Mouse (Mus musculus) thymus, postnatal 0 days (tissue): ENCODE data around the gene Zfp952. TPM values are rescaled to one million over a fixed set of nuclear protein-coding genes. Genes with fewer than 3 reads are reported as not detected.

Experiments
- polyA plus RNA-seq: library from polyadenylated mRNA; unstranded; fragments of >200 nt; fragmentation: Nextera tagmentation; extraction: Ambion mirVana; gene quantifications from 2 replicates; pipeline ENCODE4 v1.2.1, GENCODE M21; 2015

The Zfp952 gene
- polyA plus RNA-seq, 1 experiment from 2014 or later, result 11.0 TPM

Other genes with a start within 250 kb of the Zfp952 start
- 26.8 and 32.7 TPM in 2 replicates for gene Zfp871, start 204.8 kb upstream of the Zfp952 start, polyA plus RNA-seq
- 0.05 and 0.21 TPM in 2 replicates for gene Zfp811, start 183.2 kb upstream of the Zfp952 start, polyA plus RNA-seq
- gene Zfp799, start 162.9 kb upstream of the Zfp952 start, polyA plus RNA-seq, result 7.0 and 7.9 TPM in 2 replicates
- gene Zfp870, start 101.5 kb upstream of the Zfp952 start, polyA plus RNA-seq, result 1.2 and 1.9 TPM in 2 replicates
- 0.06 and 0.17 TPM in 2 replicates for gene Cyp4f14, start 75.8 kb upstream of the Zfp952 start, polyA plus RNA-seq
- 11.1 and 14.0 TPM in 2 replicates for gene Cyp4f13, start 45.7 kb upstream of the Zfp952 start, polyA plus RNA-seq
- gene Zfp472, start 27.3 kb upstream of the Zfp952 start, polyA plus RNA-seq, result 19.5 and 20.6 TPM in 2 replicates
- 7.8 and 8.1 TPM in 2 replicates for gene Zfp763, start 40.3 kb downstream of the Zfp952 start, polyA plus RNA-seq
- not detected in 2 replicates for gene 4921501E09Rik, start 74.9 kb downstream of the Zfp952 start, polyA plus RNA-seq
- gene Zfp563, start 96.2 kb downstream of the Zfp952 start, polyA plus RNA-seq, result 8.7 and 9.2 TPM in 2 replicates
- gene Morc2b, start 146.6 kb downstream of the Zfp952 start, polyA plus RNA-seq, result not detected in 2 replicates
- not detected in 2 replicates for gene Olfr55, start 175.3 kb downstream of the Zfp952 start, polyA plus RNA-seq
- not detected in 2 replicates for gene Olfr239, start 198.2 kb downstream of the Zfp952 start, polyA plus RNA-seq
- gene Olfr1564, start 228.6 kb downstream of the Zfp952 start, polyA plus RNA-seq, result 0.03 TPM in 1 of 2 replicates, not detected in the other